Comparison of ENCODE assay signal across 8 mouse cellular contexts in genomic region chrX:6261469-6261868, GRCm38 (mm10). TPM values are rescaled to one million over a fixed set of nuclear protein-coding genes. Genes with fewer than 3 reads are reported as not detected.
DNase-seq lines count a peak whose midpoint lies in the region; ATAC-seq lines count a peak whose summit lies in the region.

No protein-coding gene starts in this region.

- no peaks in the 10 kb centered on the region for H3K36me3 ChIP-seq in hindbrain, embryonic 16.5 days (ENCODE audit: control insufficient read depth, insufficient read depth, low read length)
- no peaks in the 10 kb centered on the region for H3K36me3 ChIP-seq in midbrain, embryonic 12.5 days

- H3K27ac ChIP-seq in hindbrain, embryonic 16.5 days (ENCODE audit: low read depth, low read length): no peak overlapping the region
- H3K27ac ChIP-seq in midbrain, embryonic 12.5 days (replicated peaks): no peak overlapping the region

- 86% methylated on average over 1 of the region's 1 CpGs for WGBS in hindbrain, embryonic 16.5 days
- WGBS in midbrain, embryonic 12.5 days: 80% methylated on average over 1 of the region's 1 CpGs

- no peaks in the 10 kb centered on the region for H3K27me3 ChIP-seq in hindbrain, embryonic 16.5 days (replicated peaks; ENCODE audit: control insufficient read depth, insufficient read depth, low read length)
- H3K27me3 ChIP-seq in midbrain, embryonic 12.5 days: no peaks in the 10 kb centered on the region

- intact Hi-C loops in left cerebral cortex, postnatal 10 days (cut with DNase I): loop anchor here (10.0 kb wide), 1 partner anchor 213 kb away; no protein-coding TSS in a partner anchor

- H3K9me3 ChIP-seq in hindbrain, embryonic 16.5 days (ENCODE audit: control insufficient read depth, low read length): no peaks in the 10 kb centered on the region
- H3K9me3 ChIP-seq in midbrain, embryonic 12.5 days: no peaks in the 10 kb centered on the region

- no peak overlapping the region for H3K4me3 ChIP-seq in hindbrain, embryonic 16.5 days (ENCODE audit: low read length)
- H3K4me3 ChIP-seq in midbrain, embryonic 12.5 days: no peak overlapping the region

- H3K4me2 ChIP-seq in hindbrain, embryonic 16.5 days (ENCODE audit: low read length): no peak overlapping the region
- H3K4me2 ChIP-seq in midbrain, embryonic 12.5 days (replicated peaks): no peak overlapping the region

- peak; percentile 29 for DNase-seq in CD4-positive, CD25-positive, alpha-beta regulatory T cell, adult 2 months (ENCODE audit: low read depth, low spot score)
- DNase-seq in cerebellum, adult 8-10 months: peak; percentile 51
- DNase-seq in frontal cortex, adult 2 months (ENCODE audit: extremely low spot score in 1 of 2, low spot score in 1 of 2): peak; percentile 3 to 77
- DNase-seq in left cerebral cortex, postnatal 10 days (ENCODE audit: extremely low spot score in 1 of 2, low spot score in 2 of 2): peak; percentile 29 to 67
- peak; percentile 1 for DNase-seq in spleen, adult 12 weeks (ENCODE audit: low spot score)

- ATAC-seq in CD4-positive, CD25-positive, alpha-beta regulatory T cell, adult 4 months: no peak
- peak; percentile 91 for ATAC-seq in hindbrain, embryonic 16.5 days
- ATAC-seq in midbrain, embryonic 12.5 days (ENCODE audit: low FRiP score, low read depth): peak; percentile 62; the same call in 1 of the 2 replicates

- H3K9ac ChIP-seq in hindbrain, embryonic 16.5 days (ENCODE audit: low read depth, low read length): no peak overlapping the region
- no peak overlapping the region for H3K9ac ChIP-seq in midbrain, embryonic 12.5 days (replicated peaks)

- no peaks in the 10 kb centered on the region for H3K4me1 ChIP-seq in hindbrain, embryonic 16.5 days (ENCODE audit: control insufficient read depth, insufficient read depth, low read depth, low read length)
- no peaks in the 10 kb centered on the region for H3K4me1 ChIP-seq in midbrain, embryonic 12.5 days

RNA-seq across cellular contexts. Expression of gene Bmp15, which starts 59.1 kb away (rescaled TPM):
- polyA plus RNA-seq in CD4-positive, CD25-positive, alpha-beta regulatory T cell, adult 4 months (2017; shearing (Covaris generic)): not detected
- polyA plus RNA-seq in frontal cortex, adult 2 months (2012; rRNA removed): 0.28 and 0.32 TPM in 2 replicates
- 0.12 and 0.18 TPM in 2 replicates for polyA plus RNA-seq in hindbrain, embryonic 16.5 days (2015; fragmentation: Nextera tagmentation; extraction: Ambion mirVana)
- total RNA-seq in left cerebral cortex, postnatal 10 days (2021): under 1 TPM; 0.45 to 0.54 TPM
- 0.09 and 0.21 TPM in 2 replicates for polyA plus RNA-seq in midbrain, embryonic 12.5 days (2016; fragmentation: Nextera tagmentation; extraction: Ambion mirVana)

Comparison
In these comparisons a context has a peak if more than half of its experiments do, and no peak if none do; other contexts are left out.
1. DNase-seq: peak in every context shown above with its lines; median percentile 51 in cerebellum, adult 8-10 months; 48 in left cerebral cortex, postnatal 10 days; 40 in frontal cortex, adult 2 months; 29 in CD4-positive, CD25-positive, alpha-beta regulatory T cell, adult 2 months; 1 in spleen, adult 12 weeks.